Mouse (Mus musculus): ENCODE results near the gene Emx1. TPM values are rescaled to one million over a fixed set of nuclear protein-coding genes. Genes with fewer than 3 reads are reported as not detected.
A peak's percentile ranks its signal among the peaks of the same experiment; 100 is the strongest.

Emx1 gene
- polyA plus RNA-seq, 1 experiment from 2014 or later, result not detected

GRCm38 (mm10) chr6:85180036-85180435 lies 7.2 kb upstream of the Emx1 start:
- WGBS, result 43% methylated on average over 2 of the region's 2 CpGs
- no peak overlapping the region for H3K27ac ChIP-seq (replicated peaks in 1 of 2; ENCODE audit: control insufficient read depth in 1 of 2, insufficient read depth in 1 of 2, low read depth in 2 of 2, low read length in 2 of 2)
- H3K27me3 ChIP-seq (ENCODE audit: control insufficient read depth, insufficient read depth, low read length), result peaks cover 22% of the 10 kb centered on the region
- no peaks in the 10 kb centered on the region for H3K36me3 ChIP-seq (ENCODE audit: control insufficient read depth, insufficient read depth, low read length)
- no peak overlapping the region for H3K9ac ChIP-seq (ENCODE audit: low read length)
- ATAC-seq (ENCODE audit: insufficient number of reproducible peaks, insufficient read depth, low FRiP score, low read depth), result no peak
- H3K4me1 ChIP-seq (ENCODE audit: control insufficient read depth in 2 of 2, insufficient read depth in 2 of 2, low read length in 2 of 2), result no peaks in the 10 kb centered on the region
- H3K4me2 ChIP-seq (ENCODE audit: low read length), result no peak overlapping the region
- no peak overlapping the region for H3K4me3 ChIP-seq (ENCODE audit: control insufficient read depth in 1 of 2, insufficient read depth in 1 of 2, low read depth in 1 of 2, low read length in 2 of 2)
- no peaks in the 10 kb centered on the region for H3K9me3 ChIP-seq (ENCODE audit: control insufficient read depth, low read length)

- Histone ChIP-seq H3K9ac (ENCODE audit: low read length) (no peak overlapping the region), H3K4me2 (ENCODE audit: low read length) (no peak overlapping the region), H3K9me3 (ENCODE audit: control insufficient read depth, low read length) (no peaks in the 10 kb centered on the region), H3K4me3 (ENCODE audit: control insufficient read depth in 1 of 2, insufficient read depth in 1 of 2, low read depth in 1 of 2, low read length in 2 of 2) (no peak overlapping the region), H3K4me1 (ENCODE audit: control insufficient read depth in 2 of 2, insufficient read depth in 2 of 2, low read length in 2 of 2) (peaks cover 0 to 19% of the 10 kb centered on the region in 2 experiments; a peak in 2 of 4 replicates), H3K27me3 (ENCODE audit: control insufficient read depth, insufficient read depth, low read length) (peaks cover 57% of the 10 kb centered on the region), H3K36me3 (ENCODE audit: control insufficient read depth, insufficient read depth, low read length) (no peaks in the 10 kb centered on the region), H3K27ac (replicated peaks in 1 of 2; ENCODE audit: control insufficient read depth in 1 of 2, insufficient read depth in 1 of 2, low read depth in 2 of 2, low read length in 2 of 2) (no peak overlapping the region)
- WGBS, result 57% methylated on average over 3 of the region's 3 CpGs
- ATAC-seq (ENCODE audit: insufficient number of reproducible peaks, insufficient read depth, low FRiP score, low read depth), result no peak
Measured at GRCm38 (mm10) chr6:85183951-85184350, 3.3 kb upstream of the Emx1 start.

- 0 out of 2 replicates have a peak overlapping the region, but pooled peaks have one; percentile 11 for H3K4me2 ChIP-seq (ENCODE audit: low read length)
- 2% methylated on average over 33 of the region's 33 CpGs for WGBS
Measured at GRCm38 (mm10) chr6:85186033-85186743, 1.1 kb upstream of the Emx1 start.

GRCm38 (mm10) chr6:85186744-85187059 lies 536 bp upstream of the Emx1 start:
- Histone ChIP-seq H3K36me3 (ENCODE audit: control insufficient read depth, insufficient read depth, low read length) (no peaks in the 10 kb centered on the region), H3K9ac (ENCODE audit: low read length) (no peak overlapping the region), H3K4me3 (ENCODE audit: control insufficient read depth in 1 of 2, insufficient read depth in 1 of 2, low read depth in 1 of 2, low read length in 2 of 2) (no peak overlapping the region), H3K9me3 (ENCODE audit: control insufficient read depth, low read length) (no peaks in the 10 kb centered on the region), H3K4me2 (ENCODE audit: low read length) (no peak overlapping the region), H3K4me1 (ENCODE audit: control insufficient read depth in 2 of 2, insufficient read depth in 2 of 2, low read length in 2 of 2) (peaks cover 5 to 19% of the 10 kb centered on the region in 2 experiments; a peak in 3 of 4 replicates), H3K27me3 (ENCODE audit: control insufficient read depth, insufficient read depth, low read length) (peaks cover 80% of the 10 kb centered on the region), H3K27ac (replicated peaks in 1 of 2; ENCODE audit: control insufficient read depth in 1 of 2, insufficient read depth in 1 of 2, low read depth in 2 of 2, low read length in 2 of 2) (no peak overlapping the region)
- ATAC-seq (ENCODE audit: insufficient number of reproducible peaks, insufficient read depth, low FRiP score, low read depth), result no peak
- whole genome bisulfite sequencing, result 0% methylated on average over 15 of the region's 15 CpGs

More at GRCm38 (mm10) chr6:85186033-85186743, 1.1 kb upstream of the Emx1 start:
- H3K36me3 ChIP-seq (ENCODE audit: control insufficient read depth, insufficient read depth, low read length), result no peaks in the 10 kb centered on the region
- H3K27me3 ChIP-seq (ENCODE audit: control insufficient read depth, insufficient read depth, low read length), result peaks cover 75% of the 10 kb centered on the region
- H3K9me3 ChIP-seq (ENCODE audit: control insufficient read depth, low read length), result no peaks in the 10 kb centered on the region
- peak overlapping the region in 1 of 2 experiments; percentile 14; a peak in 1 of 4 replicates for H3K4me3 ChIP-seq (ENCODE audit: control insufficient read depth in 1 of 2, insufficient read depth in 1 of 2, low read depth in 1 of 2, low read length in 2 of 2)
- H3K9ac ChIP-seq (ENCODE audit: low read length), result no peak overlapping the region
- H3K4me1 ChIP-seq (ENCODE audit: control insufficient read depth in 2 of 2, insufficient read depth in 2 of 2, low read length in 2 of 2), result peaks cover 5 to 19% of the 10 kb centered on the region in 2 experiments; a peak in 3 of 4 replicates
- no peak for ATAC-seq (ENCODE audit: insufficient number of reproducible peaks, insufficient read depth, low FRiP score, low read depth)
- H3K27ac ChIP-seq (replicated peaks in 1 of 2; ENCODE audit: control insufficient read depth in 1 of 2, insufficient read depth in 1 of 2, low read depth in 2 of 2, low read length in 2 of 2), result no peak overlapping the region

GRCm38 (mm10) chr6:85188256-85189110 lies 1.2 kb downstream of the Emx1 start:
- Histone ChIP-seq H3K9me3 (ENCODE audit: control insufficient read depth, low read length) (no peaks in the 10 kb centered on the region), H3K27me3 (ENCODE audit: control insufficient read depth, insufficient read depth, low read length) (peaks cover 96% of the 10 kb centered on the region), H3K4me3 (ENCODE audit: control insufficient read depth in 1 of 2, insufficient read depth in 1 of 2, low read depth in 1 of 2, low read length in 2 of 2) (peak overlapping the region; percentile 15 to 37; a peak in 3 of 4 replicates), H3K36me3 (ENCODE audit: control insufficient read depth, insufficient read depth, low read length) (no peaks in the 10 kb centered on the region), H3K27ac (replicated peaks in 1 of 2; ENCODE audit: control insufficient read depth in 1 of 2, insufficient read depth in 1 of 2, low read depth in 2 of 2, low read length in 2 of 2) (no peak overlapping the region), H3K9ac (ENCODE audit: low read length) (peak overlapping the region; percentile 4), H3K4me2 (ENCODE audit: low read length) (peak overlapping the region; percentile 67), H3K4me1 (ENCODE audit: control insufficient read depth in 2 of 2, insufficient read depth in 2 of 2, low read length in 2 of 2) (peaks cover 5 to 19% of the 10 kb centered on the region in 2 experiments; a peak in 3 of 4 replicates)
- ATAC-seq (ENCODE audit: insufficient number of reproducible peaks, insufficient read depth, low FRiP score, low read depth), result no peak
- 2% methylated on average over 39 of the region's 39 CpGs for WGBS

- Histone ChIP-seq H3K27ac (replicated peaks in 1 of 2; ENCODE audit: control insufficient read depth in 1 of 2, insufficient read depth in 1 of 2, low read depth in 2 of 2, low read length in 2 of 2) (no peak overlapping the region), H3K4me3 (ENCODE audit: control insufficient read depth in 1 of 2, insufficient read depth in 1 of 2, low read depth in 1 of 2, low read length in 2 of 2) (no peak overlapping the region), H3K36me3 (ENCODE audit: control insufficient read depth, insufficient read depth, low read length) (no peaks in the 10 kb centered on the region), H3K4me2 (ENCODE audit: low read length) (no peak overlapping the region), H3K9me3 (ENCODE audit: control insufficient read depth, low read length) (no peaks in the 10 kb centered on the region), H3K4me1 (ENCODE audit: control insufficient read depth in 2 of 2, insufficient read depth in 2 of 2, low read length in 2 of 2) (peaks cover 5 to 21% of the 10 kb centered on the region in 2 experiments; a peak in 3 of 4 replicates), H3K27me3 (ENCODE audit: control insufficient read depth, insufficient read depth, low read length) (peaks cover 96% of the 10 kb centered on the region), H3K9ac (ENCODE audit: low read length) (no peak overlapping the region)
- ATAC-seq (ENCODE audit: insufficient number of reproducible peaks, insufficient read depth, low FRiP score, low read depth), result no peak
- 8% methylated on average over 14 of the region's 14 CpGs for WGBS
Measured at GRCm38 (mm10) chr6:85189361-85189760, 2.1 kb downstream of the Emx1 start.

- ATAC-seq (ENCODE audit: insufficient number of reproducible peaks, insufficient read depth, low FRiP score, low read depth), result no peak
- H3K9ac ChIP-seq (ENCODE audit: low read length), result no peak overlapping the region
Measured at GRCm38 (mm10) chr6:85189911-85190591, 2.8 kb downstream of the Emx1 start.

More at GRCm38 (mm10) chr6:85189911-85190591, 2.8 kb downstream of the Emx1 start:
- H3K4me1 ChIP-seq (ENCODE audit: control insufficient read depth in 2 of 2, insufficient read depth in 2 of 2, low read length in 2 of 2), result peaks cover 5 to 21% of the 10 kb centered on the region in 2 experiments; a peak in 3 of 4 replicates
- no peaks in the 10 kb centered on the region for H3K36me3 ChIP-seq (ENCODE audit: control insufficient read depth, insufficient read depth, low read length)
- no peak overlapping the region for H3K27ac ChIP-seq (replicated peaks in 1 of 2; ENCODE audit: control insufficient read depth in 1 of 2, insufficient read depth in 1 of 2, low read depth in 2 of 2, low read length in 2 of 2)
- H3K27me3 ChIP-seq (ENCODE audit: control insufficient read depth, insufficient read depth, low read length), result peaks cover 99% of the 10 kb centered on the region
- no peaks in the 10 kb centered on the region for H3K9me3 ChIP-seq (ENCODE audit: control insufficient read depth, low read length)
- peak overlapping the region; percentile 41 to 42 for H3K4me3 ChIP-seq (ENCODE audit: control insufficient read depth in 1 of 2, insufficient read depth in 1 of 2, low read depth in 1 of 2, low read length in 2 of 2)
- WGBS, result 1% methylated on average over 52 of the region's 52 CpGs
- H3K4me2 ChIP-seq (ENCODE audit: low read length), result peak overlapping the region; percentile 65
